16 mouse cellular contexts compared by ENCODE assay signal in the genomic region with DNA sequence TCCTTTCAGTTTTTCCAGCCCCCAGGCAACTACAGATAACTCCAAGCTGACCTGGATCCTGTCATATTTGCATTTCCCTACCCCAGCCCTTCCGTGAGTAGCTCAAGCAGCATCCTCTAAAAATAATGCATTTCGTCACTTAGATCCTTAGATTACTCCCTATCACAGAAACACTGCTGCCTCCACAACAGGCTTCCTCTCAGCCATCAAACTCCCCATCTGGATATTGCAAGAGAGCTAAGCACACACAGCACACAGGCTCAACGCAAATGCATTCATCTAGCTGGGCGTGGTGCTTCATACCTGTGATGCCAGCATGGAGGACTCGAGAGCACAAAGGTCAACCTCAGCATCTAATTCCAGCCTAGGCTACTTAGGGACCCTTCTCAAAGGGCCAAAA.
DNase-seq lines count a peak whose midpoint lies in the region; ATAC-seq and TF ChIP-seq lines count a peak whose summit lies in the region.
"Had no signal": no experiment of that assay in that cellular context is flagged by ENCODE, and none has a peak within 500 bp of the region (broad histone marks: within the 10 kb centered on the region; RNA-seq: fewer than 3 reads in every experiment).

No protein-coding gene starts in this region.

- H3K9me3 ChIP-seq in forebrain, embryonic 16.5 days (ENCODE audit: control insufficient read depth, low read length), result no peaks in the 10 kb centered on the region
- H3K9me3 ChIP-seq in forebrain, embryonic 15.5 days, result no peaks in the 10 kb centered on the region
- no peaks in the 10 kb centered on the region for H3K9me3 ChIP-seq in lung, embryonic 14.5 days (ENCODE audit: low read depth, low read length)
- H3K9me3 ChIP-seq in stomach, embryonic 16.5 days (replicated peaks; ENCODE audit: control insufficient read depth, low read length), result no peaks in the 10 kb centered on the region
- H3K9me3 ChIP-seq: heart, embryonic 13.5 days; liver, embryonic 13.5 days; neural tube, embryonic 12.5 days had no signal

- H3K27me3 ChIP-seq in forebrain, embryonic 16.5 days (replicated peaks; ENCODE audit: control insufficient read depth, insufficient read depth, low read length), result no peaks in the 10 kb centered on the region
- H3K27me3 ChIP-seq in forebrain, embryonic 15.5 days, result no peaks in the 10 kb centered on the region
- H3K27me3 ChIP-seq in lung, embryonic 14.5 days (ENCODE audit: insufficient read depth, low read length), result no peaks in the 10 kb centered on the region
- no peaks in the 10 kb centered on the region for H3K27me3 ChIP-seq in stomach, embryonic 16.5 days (ENCODE audit: control insufficient read depth, insufficient read depth, low read length)
- H3K27me3 ChIP-seq: heart, embryonic 13.5 days; liver, embryonic 13.5 days; neural tube, embryonic 12.5 days had no signal

- H3K36me3 ChIP-seq in forebrain, embryonic 16.5 days (ENCODE audit: control insufficient read depth, insufficient read depth), result no peaks in the 10 kb centered on the region
- no peaks in the 10 kb centered on the region for H3K36me3 ChIP-seq in forebrain, embryonic 15.5 days
- no peaks in the 10 kb centered on the region for H3K36me3 ChIP-seq in lung, embryonic 14.5 days (ENCODE audit: insufficient read depth)
- no peaks in the 10 kb centered on the region for H3K36me3 ChIP-seq in stomach, embryonic 16.5 days (ENCODE audit: control insufficient read depth, insufficient read depth, low read length)
- H3K36me3 ChIP-seq: heart, embryonic 13.5 days; liver, embryonic 13.5 days; neural tube, embryonic 12.5 days had no signal

- peak overlapping the region; percentile 7; the same call in 1 of the 2 replicates for H3K27ac ChIP-seq in forebrain, embryonic 16.5 days (ENCODE audit: low read length)
- H3K27ac ChIP-seq in forebrain, embryonic 15.5 days (replicated peaks), result no peak overlapping the region
- H3K27ac ChIP-seq in lung, embryonic 14.5 days (ENCODE audit: low read depth), result peak overlapping the region; percentile 80
- peak overlapping the region; percentile 35; the same call in 1 of the 2 replicates for H3K27ac ChIP-seq in stomach, embryonic 16.5 days (ENCODE audit: low read length)
- H3K27ac ChIP-seq: hindbrain, postnatal 0 days; liver, embryonic 13.5 days; neural tube, embryonic 12.5 days had no signal

- no peak overlapping the region for H3K9ac ChIP-seq in forebrain, embryonic 16.5 days (replicated peaks; ENCODE audit: low read depth, low read length)
- H3K9ac ChIP-seq in forebrain, embryonic 15.5 days (replicated peaks), result no peak overlapping the region
- no peak overlapping the region for H3K9ac ChIP-seq in lung, embryonic 14.5 days
- H3K9ac ChIP-seq in stomach, embryonic 16.5 days (ENCODE audit: low read length), result no peak overlapping the region
- H3K9ac ChIP-seq: heart, embryonic 13.5 days; liver, embryonic 13.5 days; neural tube, embryonic 12.5 days had no signal

- whole genome bisulfite sequencing in forebrain, embryonic 16.5 days, result 67% methylated on average over 5 of the region's 5 CpGs
- 67% methylated on average over 5 of the region's 5 CpGs for WGBS in forebrain, embryonic 15.5 days
- 52% methylated on average over 5 of the region's 5 CpGs for WGBS in lung, embryonic 14.5 days
- WGBS in stomach, embryonic 16.5 days, result 54% methylated on average over 5 of the region's 5 CpGs

- TF ChIP-seq CTCF in lung, embryonic 14.5 days (IDR thresholded peaks at IDR 0.05; ENCODE audit: low read depth), result no peak

- H3K4me3 ChIP-seq in forebrain, embryonic 16.5 days (replicated peaks; ENCODE audit: low read length), result no peak overlapping the region
- H3K4me3 ChIP-seq in forebrain, embryonic 15.5 days, result no peak overlapping the region
- H3K4me3 ChIP-seq in lung, embryonic 14.5 days (ENCODE audit: low read depth, low read length), result no peak overlapping the region
- H3K4me3 ChIP-seq in stomach, embryonic 16.5 days (replicated peaks; ENCODE audit: low read length), result no peak overlapping the region
- H3K4me3 ChIP-seq: erythroblast, embryonic 14.5 days; heart, embryonic 13.5 days; liver, embryonic 13.5 days; neural tube, embryonic 12.5 days had no signal

- H3K4me2 ChIP-seq in forebrain, embryonic 16.5 days (ENCODE audit: low read length), result no peak overlapping the region
- H3K4me2 ChIP-seq in forebrain, embryonic 15.5 days (replicated peaks), result no peak overlapping the region
- no peak overlapping the region for H3K4me2 ChIP-seq in lung, embryonic 14.5 days
- H3K4me2 ChIP-seq in stomach, embryonic 16.5 days (ENCODE audit: low read depth, low read length), result no peak overlapping the region
- H3K4me2 ChIP-seq: heart, embryonic 13.5 days; liver, embryonic 13.5 days; midbrain, embryonic 11.5 days; neural tube, embryonic 12.5 days had no signal

- DNase-seq in lung, embryonic 14.5 days, result peak; percentile 39
- no peak for DNase-seq in lung, postnatal 10 days
- peak; percentile 12 for DNase-seq in testis, postnatal 10 days (ENCODE audit: low spot score)
- no peak for DNase-seq in testis, postnatal 14 days (ENCODE audit: low spot score)
- DNase-seq in kidney, adult 11 months, result no peak
- DNase-seq: gastrocnemius, postnatal 25 days; kidney, postnatal 14 days; liver, embryonic 13.5 days had no signal

- no peak for ATAC-seq in forebrain, embryonic 16.5 days
- no peak for ATAC-seq in forebrain, embryonic 15.5 days (replicated peaks)
- peak; percentile 62; the same call in 1 of the 2 replicates for ATAC-seq in lung, embryonic 14.5 days (ENCODE audit: insufficient read depth)
- no peak for ATAC-seq in stomach, embryonic 16.5 days (ENCODE audit: insufficient read depth, low FRiP score)
- ATAC-seq: hindbrain, postnatal 0 days had no signal

- peaks cover 15% of the 10 kb centered on the region for H3K4me1 ChIP-seq in forebrain, embryonic 16.5 days (replicated peaks; ENCODE audit: control insufficient read depth, insufficient read depth, low read length)
- H3K4me1 ChIP-seq in forebrain, embryonic 15.5 days, result peaks cover 26% of the 10 kb centered on the region
- H3K4me1 ChIP-seq in lung, embryonic 14.5 days (ENCODE audit: insufficient read depth), result peaks cover 18% of the 10 kb centered on the region
- 0 out of 2 replicates have a peak, but pooled peaks cover 7% of the 10 kb centered on the region for H3K4me1 ChIP-seq in stomach, embryonic 16.5 days (ENCODE audit: control insufficient read depth, insufficient read depth, low read length)
- H3K4me1 ChIP-seq: liver, embryonic 13.5 days had no signal

Comparison
In these comparisons a context has a peak if more than half of its experiments do, and no peak if none do; other contexts are left out.
1. DNase-seq: peak in lung, embryonic 14.5 days (single experiment) and testis, postnatal 10 days (single experiment); none in lung, postnatal 10 days (single experiment), testis, postnatal 14 days (single experiment) and kidney, adult 11 months (single experiment).